Mouse (Mus musculus) limb, embryonic 10.5 days (tissue): ENCODE measurements at regions not wholly inside any gene's neighbourhood (a gene's known extent, or its start where the extent isn't known, plus 50 kb on each side); places are given as distances from the start of the nearest gene placed in this dataset.

Experiments
- DNase-seq: peaks from one replicate; pipeline ENCODE4 v3.0.0-alpha.2; 2017; ENCODE audit warnings: low spot score
- H3K27ac ChIP-seq: fragments of 300-500 bp; sonication (generic); 2 replicates; pipeline ENCODE4 v1.5.1; 2016; ENCODE audit warnings: mild to moderate bottlenecking
- H3K27me3 ChIP-seq: fragments of 300-500 bp; sonication (generic); 2 replicates; pipeline ENCODE4 v1.6.1; 2016; ENCODE audit warnings: low read depth, mild to moderate bottlenecking; ENCODE audit not compliant: poor library complexity, severe bottlenecking
- H3K36me3 ChIP-seq: fragments of 300-500 bp; sonication (generic); 2 replicates; pipeline ENCODE4 v1.6.1; 2016; ENCODE audit warnings: mild to moderate bottlenecking, moderate library complexity
- H3K4me1 ChIP-seq: fragments of 300-500 bp; sonication (generic); 2 replicates; pipeline ENCODE4 v1.6.1; 2016
- H3K4me3 ChIP-seq: fragments of 300-500 bp; sonication (generic); 2 replicates; pipeline ENCODE4 v1.5.1; 2016; ENCODE audit warnings: mild to moderate bottlenecking, moderate library complexity
- H3K9me3 ChIP-seq: fragments of 300-500 bp; sonication (generic); replicated peaks from 2 replicates; pipeline ENCODE4 v1.6.1; 2016; ENCODE audit warnings: mild to moderate bottlenecking
- WGBS: fragments of 180-500 bp; shearing (Covaris S2); methylation state at CpG from one replicate; pipeline ENCODE4 v1.1.7; 2016; 5-methylcytosine and 5-hydroxymethylcytosine counted together

DNA sequence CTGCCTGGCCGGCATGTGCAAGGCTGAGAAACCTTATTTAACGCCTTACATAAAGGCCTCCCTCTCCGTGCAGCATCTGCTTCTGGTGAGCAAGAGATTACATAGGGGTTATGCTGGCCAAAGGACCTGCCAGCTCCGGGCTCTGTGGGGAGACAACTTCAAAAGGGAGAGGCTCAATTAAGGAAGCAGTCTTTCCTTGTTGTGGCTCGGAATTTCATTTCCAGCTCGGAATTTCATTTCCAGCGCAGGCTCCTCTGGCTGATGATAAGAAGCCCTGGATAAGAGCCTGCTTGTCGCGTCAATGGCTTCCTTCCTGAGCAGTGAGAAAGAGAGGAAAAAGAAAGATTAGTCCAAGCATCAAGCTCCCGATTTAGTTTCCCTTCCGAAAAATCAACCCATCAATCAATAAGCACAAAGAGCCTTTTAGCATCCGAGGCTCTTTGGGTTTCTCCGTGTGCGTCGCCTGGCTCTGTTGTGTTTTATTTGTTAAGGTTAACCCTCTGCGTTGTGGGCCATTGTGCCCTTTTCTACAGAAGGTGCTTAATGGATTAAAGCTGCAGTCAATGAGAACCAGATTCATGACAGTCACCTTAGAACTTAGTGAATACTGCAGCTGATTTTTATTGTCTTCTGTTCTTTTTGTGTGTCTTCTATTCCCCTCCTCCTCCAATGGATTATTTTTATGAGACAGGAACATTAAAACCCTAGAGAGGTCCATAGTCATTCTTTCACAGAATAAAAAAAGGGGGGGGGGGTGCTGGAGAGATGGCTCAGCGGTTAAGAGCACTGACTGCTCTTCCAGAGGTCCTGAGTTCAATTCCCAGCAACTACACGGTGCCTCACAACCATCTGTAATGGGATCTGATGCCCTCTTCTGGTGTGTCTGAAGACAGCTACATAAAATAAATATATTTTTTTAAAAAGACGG is 218.3 kb downstream of the Myo1b start:
- 15% methylated on average over 19 of the region's 19 CpGs for WGBS
- DNase-seq: peak; percentile 60
- Histone ChIP-seq H3K27me3 (no peaks in the 10 kb centered on the region), H3K36me3 (no peaks in the 10 kb centered on the region), H3K4me3 (peak overlapping the region; percentile 36), H3K27ac (peak overlapping the region; percentile 81), H3K9me3 (no peaks in the 10 kb centered on the region), H3K4me1 (peaks cover 28% of the 10 kb centered on the region)

DNA sequence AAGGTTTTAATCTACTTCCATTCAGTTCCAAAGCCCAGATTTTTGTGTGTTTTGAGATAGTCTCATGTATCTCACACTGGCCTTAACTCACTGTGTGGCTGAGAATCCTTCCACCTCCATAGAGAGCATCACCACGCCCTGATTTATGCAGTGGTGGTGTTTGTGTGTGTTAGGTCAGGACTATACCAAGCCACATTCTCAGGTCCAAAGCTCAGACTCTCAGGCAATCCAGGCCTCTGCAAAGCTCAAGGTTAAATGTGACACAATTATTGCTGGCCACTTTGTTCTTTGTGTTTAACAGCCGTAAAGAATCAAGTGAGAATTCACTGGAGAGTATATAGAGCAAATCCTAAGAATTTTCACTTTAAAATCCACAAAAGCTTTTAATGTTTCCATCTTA is 218.2 kb upstream of the Nabp1 start:
- WGBS: 53% methylated on average over 2 of the region's 2 CpGs
- Histone ChIP-seq H3K9me3 (no peaks in the 10 kb centered on the region), H3K27me3 (no peaks in the 10 kb centered on the region), H3K4me1 (peaks cover 28% of the 10 kb centered on the region), H3K36me3 (no peaks in the 10 kb centered on the region), H3K27ac (peak overlapping the region; percentile 81), H3K4me3 (no peak overlapping the region)
- DNase-seq: no peak

DNA sequence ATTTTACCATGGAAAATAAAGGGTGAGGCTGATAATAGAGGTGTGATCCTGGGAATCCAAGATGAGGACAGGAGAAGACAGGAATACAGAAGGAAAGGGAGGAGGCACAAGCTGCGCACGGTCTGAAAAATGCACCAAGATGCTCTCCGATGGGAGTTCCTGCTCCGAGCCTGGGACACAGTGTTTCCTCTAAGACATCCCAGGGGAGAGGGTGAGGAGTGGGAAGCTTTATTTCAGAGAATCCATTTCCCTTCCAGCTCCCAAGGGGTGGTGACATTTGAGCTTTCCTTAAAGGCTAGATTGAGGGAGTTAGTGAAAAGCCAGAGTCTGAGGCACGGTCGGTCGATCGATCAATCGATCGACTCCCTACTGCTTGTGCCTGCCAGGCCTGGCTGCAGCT is 212.7 kb upstream of the Nabp1 start:
- no peak for DNase-seq
- no peaks in the 10 kb centered on the region for H3K9me3 ChIP-seq
- H3K27me3 ChIP-seq: no peaks in the 10 kb centered on the region
- peaks cover 15% of the 10 kb centered on the region for H3K4me1 ChIP-seq
- no peak overlapping the region for H3K4me3 ChIP-seq
- H3K36me3 ChIP-seq: no peaks in the 10 kb centered on the region
- H3K27ac ChIP-seq: no peak overlapping the region
- WGBS: 96% methylated on average over 10 of the region's 10 CpGs

DNA sequence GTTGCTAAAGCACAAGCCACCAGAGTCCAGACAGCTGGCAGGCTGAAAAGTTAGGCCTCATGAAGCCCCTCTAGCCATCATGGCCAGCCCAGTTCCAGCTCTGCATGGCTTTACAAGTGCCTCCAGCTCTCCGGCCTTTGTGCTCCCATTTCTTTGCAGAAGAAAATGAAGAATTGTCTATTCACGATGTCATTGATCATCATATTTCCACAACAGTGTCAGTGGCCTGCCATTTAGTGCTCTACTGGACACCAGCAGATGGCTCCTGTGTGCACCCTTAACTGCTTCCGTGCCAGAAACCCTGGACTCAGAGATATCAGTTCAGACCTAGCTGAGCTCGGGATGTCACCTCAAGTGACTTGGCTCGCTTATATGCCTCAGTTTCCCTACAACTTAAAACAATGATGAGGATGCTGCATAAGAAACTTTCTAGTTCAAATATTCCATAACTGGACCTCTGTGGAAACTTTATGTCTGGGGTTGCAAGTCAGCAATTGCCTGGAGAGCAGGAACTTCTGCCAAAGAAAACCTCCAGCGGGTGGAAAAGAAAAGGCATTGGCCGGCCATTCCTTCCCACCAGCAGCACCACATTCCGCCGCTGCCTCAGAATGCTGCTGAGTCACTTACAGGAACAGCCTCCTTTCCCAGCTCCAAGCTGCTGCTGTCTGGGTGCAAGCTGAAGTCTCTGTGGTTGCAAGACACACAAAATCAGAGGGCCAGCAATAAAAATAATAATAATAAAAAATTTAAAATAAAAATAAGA is 211.4 kb upstream of the Nabp1 start:
- DNase-seq: no peak

DNA sequence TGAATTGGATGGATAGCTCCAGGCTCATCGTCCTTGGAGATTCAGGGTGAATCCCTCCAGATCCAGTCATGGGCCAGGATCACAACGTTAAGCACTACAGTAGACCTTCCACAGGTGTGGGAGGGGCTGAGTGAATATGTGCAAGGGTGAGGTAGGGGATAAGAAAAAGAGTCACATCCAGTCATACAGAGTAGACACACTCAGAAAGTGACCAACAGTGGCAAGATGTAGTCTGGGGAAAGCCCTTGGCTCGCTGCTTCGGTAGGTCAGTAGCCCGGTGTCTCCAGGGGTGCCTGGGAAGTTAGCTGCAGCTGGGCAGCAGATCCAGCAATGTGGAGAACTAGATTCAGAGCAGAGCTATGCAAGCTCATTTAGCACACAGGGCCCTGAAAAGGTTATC is 210.7 kb upstream of the Nabp1 start:
- no peaks in the 10 kb centered on the region for H3K27me3 ChIP-seq
- H3K27ac ChIP-seq: no peak overlapping the region
- WGBS: 85% methylated on average over 5 of the region's 5 CpGs
- peaks cover 11% of the 10 kb centered on the region for H3K4me1 ChIP-seq
- no peak for DNase-seq
- H3K4me3 ChIP-seq: no peak overlapping the region
- H3K9me3 ChIP-seq: no peaks in the 10 kb centered on the region
- H3K36me3 ChIP-seq: no peaks in the 10 kb centered on the region

More for the DNA sequence above, 211.4 kb upstream of the Nabp1 start:
- H3K36me3 ChIP-seq: no peaks in the 10 kb centered on the region
- no peaks in the 10 kb centered on the region for H3K27me3 ChIP-seq
- no peak overlapping the region for H3K27ac ChIP-seq
- no peaks in the 10 kb centered on the region for H3K9me3 ChIP-seq
- H3K4me1 ChIP-seq: peaks cover 11% of the 10 kb centered on the region
- WGBS: 88% methylated on average over 9 of the region's 9 CpGs
- no peak overlapping the region for H3K4me3 ChIP-seq

DNA sequence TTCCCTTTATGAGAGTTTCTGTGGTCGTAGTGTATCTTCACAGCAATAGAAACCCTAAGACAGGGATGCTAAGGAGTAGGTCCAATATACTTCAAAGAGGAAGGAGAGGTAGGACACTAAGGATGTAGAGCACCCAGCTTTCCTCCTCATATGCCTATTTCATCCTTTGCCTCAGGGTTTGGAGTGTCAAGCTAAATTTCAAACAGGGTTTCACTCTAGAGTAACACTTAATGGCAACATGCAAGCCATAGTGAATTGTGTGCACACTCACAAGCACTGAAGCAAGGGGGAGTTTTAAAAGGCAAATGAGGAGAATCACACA is 210.0 kb upstream of the Nabp1 start:
- 42% methylated on average over 1 of the region's 1 CpGs for WGBS
- Histone ChIP-seq H3K27ac (no peak overlapping the region), H3K36me3 (no peaks in the 10 kb centered on the region), H3K4me1 (peaks cover 11% of the 10 kb centered on the region), H3K27me3 (no peaks in the 10 kb centered on the region), H3K9me3 (no peaks in the 10 kb centered on the region), H3K4me3 (no peak overlapping the region)
- DNase-seq: no peak

DNA sequence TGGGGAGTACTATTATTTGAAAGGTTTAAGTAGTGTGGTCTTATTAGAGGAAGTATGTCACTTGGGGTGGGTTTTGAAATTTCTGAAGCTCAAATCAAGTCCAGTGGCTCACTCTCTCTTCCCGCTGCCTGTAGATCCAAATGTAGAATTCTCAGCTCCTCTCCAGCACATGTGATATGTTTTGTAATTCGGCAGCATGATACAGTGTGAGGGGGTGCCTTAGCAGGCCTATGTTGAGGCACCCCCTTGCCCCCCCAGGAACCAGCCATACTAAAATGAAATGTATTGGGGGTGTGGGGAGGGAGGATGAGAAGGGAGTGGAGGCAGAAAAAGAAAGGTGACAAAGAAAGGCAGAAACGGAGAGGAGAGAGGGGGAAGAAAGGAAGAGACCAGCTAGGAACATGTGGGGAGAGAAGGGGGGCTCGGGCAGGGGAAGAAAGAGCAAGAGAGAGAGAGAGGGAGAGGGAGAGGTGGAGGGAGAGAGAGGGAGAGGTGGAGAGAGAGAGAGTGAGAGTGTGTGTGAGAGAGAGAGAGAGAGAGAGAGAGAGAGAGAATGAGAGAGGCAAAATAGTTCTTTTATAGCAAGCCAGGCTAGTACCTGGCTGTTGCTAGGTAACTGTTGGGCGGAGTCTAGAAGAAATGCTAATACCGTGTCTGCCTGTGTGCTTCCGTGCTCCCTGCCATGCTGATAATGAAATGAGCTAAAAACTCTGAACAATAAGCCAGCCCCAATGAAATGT is 209.4 kb upstream of the Nabp1 start:
- Histone ChIP-seq H3K27ac (peak overlapping the region; percentile 58; the same call in 1 of the 2 replicates), H3K36me3 (no peaks in the 10 kb centered on the region), H3K4me1 (peaks cover 11% of the 10 kb centered on the region), H3K4me3 (no peak overlapping the region), H3K27me3 (no peaks in the 10 kb centered on the region), H3K9me3 (no peaks in the 10 kb centered on the region)
- DNase-seq: no peak
- WGBS: 47% methylated on average over 7 of the region's 7 CpGs

DNA sequence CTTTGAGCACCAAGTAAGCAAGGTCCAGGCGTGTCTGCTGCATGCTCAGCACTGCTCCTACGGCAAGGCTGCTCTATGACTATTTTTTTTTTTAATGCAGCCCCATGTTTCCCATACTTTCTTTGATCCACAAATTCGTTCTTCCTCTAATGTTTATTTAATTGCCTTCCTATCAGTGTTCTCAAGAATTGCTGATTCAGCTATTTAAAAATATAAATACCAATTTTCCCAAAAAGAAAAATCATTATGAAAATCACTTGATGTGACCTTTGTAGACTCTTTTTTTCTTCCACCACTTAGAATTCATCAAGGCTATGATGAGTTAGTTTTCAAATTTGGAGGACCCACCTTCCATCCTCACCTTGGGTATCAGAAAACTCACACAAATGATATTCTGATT is 208.5 kb upstream of the Nabp1 start:
- DNase-seq: no peak
- Histone ChIP-seq H3K27ac (no peak overlapping the region), H3K27me3 (no peaks in the 10 kb centered on the region), H3K36me3 (no peaks in the 10 kb centered on the region), H3K9me3 (no peaks in the 10 kb centered on the region), H3K4me3 (no peak overlapping the region), H3K4me1 (peaks cover 11% of the 10 kb centered on the region)
- 85% methylated on average over 3 of the region's 3 CpGs for WGBS

DNA sequence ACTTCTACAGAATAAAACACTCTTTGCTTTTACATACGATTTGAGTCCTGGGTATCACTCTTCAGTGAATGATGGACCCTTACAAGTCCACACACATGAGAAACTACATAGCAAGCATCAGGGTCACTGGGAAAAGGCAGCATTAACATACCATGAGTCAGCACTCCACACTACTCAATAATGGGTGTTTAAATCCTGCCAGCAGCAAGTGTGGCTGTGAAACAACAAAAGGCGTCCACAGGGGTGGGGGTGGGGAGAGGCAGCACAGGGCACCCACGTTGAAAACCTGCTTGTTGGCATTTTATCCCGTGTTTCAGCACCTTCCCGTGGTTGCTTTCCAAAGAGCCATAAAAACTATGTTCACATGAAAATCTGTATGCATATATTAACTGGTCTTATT is 204.0 kb upstream of the Nabp1 start:
- Histone ChIP-seq H3K36me3 (no peaks in the 10 kb centered on the region), H3K27me3 (no peaks in the 10 kb centered on the region), H3K4me3 (no peak overlapping the region), H3K4me1 (peaks cover 11% of the 10 kb centered on the region), H3K27ac (no peak overlapping the region), H3K9me3 (no peaks in the 10 kb centered on the region)
- no peak for DNase-seq
- WGBS: 92% methylated on average over 5 of the region's 5 CpGs

DNA sequence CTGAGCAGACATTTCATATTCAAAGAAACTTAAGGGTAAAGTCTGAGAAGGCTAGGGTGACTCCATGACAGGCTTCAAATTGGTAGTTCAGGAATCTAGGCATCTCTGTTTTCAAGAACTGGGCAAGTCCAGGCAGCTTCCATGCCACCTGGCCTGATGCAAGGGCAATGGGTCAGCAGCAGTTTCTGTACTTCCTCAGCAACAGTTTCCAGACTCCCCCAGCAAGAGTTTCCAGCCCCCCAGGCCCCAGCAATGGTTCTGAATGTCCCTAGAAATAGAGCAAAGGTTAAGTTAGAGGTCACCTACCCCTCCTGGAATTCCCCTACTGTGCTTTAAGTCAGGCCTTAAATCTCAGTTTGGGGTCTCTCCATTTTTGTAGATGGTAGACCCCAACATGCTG is 203.6 kb upstream of the Nabp1 start:
- DNase-seq: no peak

DNA sequence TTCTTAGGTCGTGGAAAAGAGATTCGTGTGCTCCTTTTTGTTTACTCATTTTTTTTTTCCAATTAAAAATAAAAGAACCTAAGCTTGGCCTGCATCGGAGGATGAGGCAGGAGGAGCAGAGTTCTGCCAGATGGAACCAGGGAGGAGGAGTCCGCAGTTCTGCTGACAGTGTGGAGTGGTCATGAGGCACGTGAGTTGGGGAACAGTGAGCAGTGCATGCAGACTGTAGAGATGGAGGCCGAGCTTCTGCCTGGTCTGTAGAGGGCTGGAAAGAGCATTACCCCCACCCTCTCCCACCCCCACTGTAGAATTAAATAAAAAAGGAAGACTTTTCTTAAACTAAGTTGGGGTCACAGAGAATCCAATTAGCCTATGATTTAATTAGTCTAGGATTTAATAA is 202.5 kb upstream of the Nabp1 start:
- Histone ChIP-seq H3K36me3 (no peaks in the 10 kb centered on the region), H3K27ac (no peak overlapping the region), H3K27me3 (no peaks in the 10 kb centered on the region), H3K4me1 (peaks cover 9% of the 10 kb centered on the region; the same call in 1 of the 2 replicates), H3K9me3 (no peaks in the 10 kb centered on the region), H3K4me3 (no peak overlapping the region)
- DNase-seq: no peak
- WGBS: 85% methylated on average over 6 of the region's 6 CpGs

More for the DNA sequence above, 203.6 kb upstream of the Nabp1 start:
- Histone ChIP-seq H3K4me1 (peaks cover 9% of the 10 kb centered on the region; the same call in 1 of the 2 replicates), H3K4me3 (no peak overlapping the region), H3K27me3 (no peaks in the 10 kb centered on the region), H3K27ac (no peak overlapping the region), H3K36me3 (no peaks in the 10 kb centered on the region), H3K9me3 (no peaks in the 10 kb centered on the region)

DNA sequence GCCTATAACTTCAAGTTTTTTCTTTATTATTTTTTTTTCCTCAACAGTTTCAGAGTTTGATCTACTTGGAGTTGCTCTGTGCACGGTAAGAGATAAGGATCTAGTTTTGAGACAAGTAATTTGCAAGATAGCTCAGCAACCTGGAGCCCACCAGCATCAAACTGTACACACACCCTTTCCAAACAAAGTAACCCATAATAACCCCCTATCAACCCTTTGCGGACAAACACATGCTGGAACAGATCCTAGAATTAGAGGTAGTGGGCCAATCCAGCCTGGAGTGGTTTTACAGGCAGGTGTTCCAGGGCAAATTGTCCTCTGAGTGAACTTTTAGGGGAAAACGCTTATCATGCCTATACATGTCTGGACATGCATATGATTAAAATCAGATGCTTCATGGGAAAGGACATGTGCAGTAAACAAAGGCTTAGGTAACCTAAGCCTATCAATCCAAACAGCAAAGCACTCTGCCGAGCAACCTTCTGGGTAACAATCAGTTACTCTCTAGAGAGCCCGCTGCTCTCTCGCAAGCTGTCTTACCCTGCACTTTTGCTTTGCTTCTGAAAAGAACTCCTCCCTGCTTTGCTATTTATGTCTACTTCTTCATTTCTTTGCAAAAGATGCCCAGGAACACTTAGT is 200.2 kb upstream of the Nabp1 start:
- H3K27me3 ChIP-seq: no peaks in the 10 kb centered on the region
- H3K9me3 ChIP-seq: no peaks in the 10 kb centered on the region
- no peak overlapping the region for H3K4me3 ChIP-seq
- 69% methylated on average over 6 of the region's 6 CpGs for WGBS
- DNase-seq: no peak
- H3K4me1 ChIP-seq: peaks cover 9% of the 10 kb centered on the region; the same call in 1 of the 2 replicates
- no peaks in the 10 kb centered on the region for H3K36me3 ChIP-seq
- no peak overlapping the region for H3K27ac ChIP-seq
